Mouse (Mus musculus): Measurements from ENCODE around the gene Gprc5d. TPM values are rescaled to one million over a fixed set of nuclear protein-coding genes. Genes with fewer than 3 reads are reported as not detected.

Gene Gprc5d
- not detected in 2 replicates for polyA plus RNA-seq (2016; fragmentation: Nextera tagmentation; extraction: Ambion mirVana)

GRCm38 (mm10) chr6:135118183-135118582 lies at the start of gene Gprc5d:
Gene Gprc5d, minus strand, starts transcription at chr6:135118283.
- peaks cover 28% of the 10 kb centered on the region for H3K27me3 ChIP-seq (ENCODE audit: insufficient read depth, poor library complexity, severe bottlenecking)
- no peaks in the 10 kb centered on the region for H3K36me3 ChIP-seq
- H3K4me1 ChIP-seq (replicated peaks) = peaks cover 3% of the 10 kb centered on the region
- no peaks in the 10 kb centered on the region for H3K9me3 ChIP-seq
- 90% methylated on average over 5 of the region's 5 CpGs for WGBS
- H3K27ac ChIP-seq = no peak within 1 kb of the TSS
- DNase-seq (ENCODE audit: low spot score) = no peak
- H3K4me3 ChIP-seq = no peak within 1 kb of the TSS

- H3K4me3 ChIP-seq = peak overlapping the region; percentile 68; the same call in 1 of the 2 replicates
Observed at GRCm38 (mm10) chr6:135166712-135167111, 48.6 kb upstream of the Gprc5d start.

GRCm38 (mm10) chr6:135166262-135166661 lies 48.2 kb upstream of the Gprc5d start:
- peaks cover 20% of the 10 kb centered on the region for H3K4me1 ChIP-seq (replicated peaks)
- 90% methylated on average over 3 of the region's 3 CpGs for WGBS
- H3K27me3 ChIP-seq (ENCODE audit: insufficient read depth, poor library complexity, severe bottlenecking) = peaks cover 12% of the 10 kb centered on the region
- DNase-seq (ENCODE audit: low spot score) = no peak
- no peak overlapping the region for H3K27ac ChIP-seq
- H3K36me3 ChIP-seq = no peaks in the 10 kb centered on the region
- no peaks in the 10 kb centered on the region for H3K9me3 ChIP-seq
- H3K4me3 ChIP-seq = no peak overlapping the region

More at GRCm38 (mm10) chr6:135166712-135167111, 48.6 kb upstream of the Gprc5d start:
- no peak for DNase-seq (ENCODE audit: low spot score)
- H3K27ac ChIP-seq = no peak overlapping the region
- WGBS = 61% methylated on average over 5 of the region's 5 CpGs
- peaks cover 20% of the 10 kb centered on the region for H3K4me1 ChIP-seq (replicated peaks)
- no peaks in the 10 kb centered on the region for H3K36me3 ChIP-seq
- H3K9me3 ChIP-seq = no peaks in the 10 kb centered on the region
- peaks cover 12% of the 10 kb centered on the region for H3K27me3 ChIP-seq (ENCODE audit: insufficient read depth, poor library complexity, severe bottlenecking)

- no peak overlapping the region for H3K27ac ChIP-seq
- H3K4me3 ChIP-seq = no peak overlapping the region
- peaks cover 12% of the 10 kb centered on the region for H3K27me3 ChIP-seq (ENCODE audit: insufficient read depth, poor library complexity, severe bottlenecking)
- H3K4me1 ChIP-seq (replicated peaks) = peaks cover 20% of the 10 kb centered on the region
- H3K9me3 ChIP-seq = no peaks in the 10 kb centered on the region
- DNase-seq (ENCODE audit: low spot score) = no peak
- H3K36me3 ChIP-seq = no peaks in the 10 kb centered on the region
- WGBS = 77% methylated on average over 2 of the region's 2 CpGs
Observed at GRCm38 (mm10) chr6:135165706-135166105, 47.6 kb upstream of the Gprc5d start.

GRCm38 (mm10) chr6:135165191-135165590 lies 47.1 kb upstream of the Gprc5d start:
- peaks cover 12% of the 10 kb centered on the region for H3K27me3 ChIP-seq (ENCODE audit: insufficient read depth, poor library complexity, severe bottlenecking)
- peaks cover 20% of the 10 kb centered on the region for H3K4me1 ChIP-seq (replicated peaks)
- WGBS = 80% methylated on average over 3 of the region's 3 CpGs
- H3K9me3 ChIP-seq = no peaks in the 10 kb centered on the region
- DNase-seq (ENCODE audit: low spot score) = no peak
- H3K36me3 ChIP-seq = no peaks in the 10 kb centered on the region
- no peak overlapping the region for H3K27ac ChIP-seq
- H3K4me3 ChIP-seq = no peak overlapping the region

- 87% methylated on average over 4 of the region's 4 CpGs for WGBS
- no peak for DNase-seq (ENCODE audit: low spot score)
Observed at GRCm38 (mm10) chr6:135162861-135163260, 44.8 kb upstream of the Gprc5d start.

GRCm38 (mm10) chr6:135162311-135162710 lies 44.2 kb upstream of the Gprc5d start:
- DNase-seq (ENCODE audit: low spot score) = no peak
- no peaks in the 10 kb centered on the region for H3K9me3 ChIP-seq
- peaks cover 12% of the 10 kb centered on the region for H3K27me3 ChIP-seq (ENCODE audit: insufficient read depth, poor library complexity, severe bottlenecking)
- no peak overlapping the region for H3K4me3 ChIP-seq
- 90% methylated on average over 3 of the region's 3 CpGs for WGBS
- H3K27ac ChIP-seq = no peak overlapping the region
- peaks cover 10% of the 10 kb centered on the region for H3K4me1 ChIP-seq (replicated peaks)
- no peaks in the 10 kb centered on the region for H3K36me3 ChIP-seq

More at GRCm38 (mm10) chr6:135162861-135163260, 44.8 kb upstream of the Gprc5d start:
- H3K4me3 ChIP-seq = no peak overlapping the region
- no peaks in the 10 kb centered on the region for H3K9me3 ChIP-seq
- H3K27ac ChIP-seq = 0 out of 2 replicates have a peak overlapping the region, but pooled peaks have one; percentile 16
- peaks cover 16% of the 10 kb centered on the region for H3K4me1 ChIP-seq (replicated peaks)
- H3K36me3 ChIP-seq = no peaks in the 10 kb centered on the region
- peaks cover 12% of the 10 kb centered on the region for H3K27me3 ChIP-seq (ENCODE audit: insufficient read depth, poor library complexity, severe bottlenecking)

GRCm38 (mm10) chr6:135161356-135161755 lies 43.3 kb upstream of the Gprc5d start:
- WGBS = 81% methylated on average over 4 of the region's 4 CpGs
- H3K36me3 ChIP-seq = no peaks in the 10 kb centered on the region
- no peaks in the 10 kb centered on the region for H3K9me3 ChIP-seq
- no peak overlapping the region for H3K27ac ChIP-seq
- H3K4me1 ChIP-seq (replicated peaks) = peaks cover 9% of the 10 kb centered on the region; the same call in 1 of the 2 replicates
- no peak for DNase-seq (ENCODE audit: low spot score)
- peaks cover 6% of the 10 kb centered on the region for H3K27me3 ChIP-seq (ENCODE audit: insufficient read depth, poor library complexity, severe bottlenecking)
- no peak overlapping the region for H3K4me3 ChIP-seq

GRCm38 (mm10) chr6:135158509-135158908 lies 40.4 kb upstream of the Gprc5d start:
- 47% methylated on average over 4 of the region's 4 CpGs for WGBS
- DNase-seq (ENCODE audit: low spot score) = no peak
- no peak overlapping the region for H3K27ac ChIP-seq
- H3K4me3 ChIP-seq = no peak overlapping the region
- H3K36me3 ChIP-seq = no peaks in the 10 kb centered on the region
- 0 out of 2 replicates have a peak, but pooled peaks cover 2% of the 10 kb centered on the region for H3K27me3 ChIP-seq (ENCODE audit: insufficient read depth, poor library complexity, severe bottlenecking)
- H3K4me1 ChIP-seq (replicated peaks) = peaks cover 9% of the 10 kb centered on the region; the same call in 1 of the 2 replicates
- H3K9me3 ChIP-seq = no peaks in the 10 kb centered on the region

GRCm38 (mm10) chr6:135157496-135157895 lies 39.4 kb upstream of the Gprc5d start:
- no peaks in the 10 kb centered on the region for H3K9me3 ChIP-seq
- no peaks in the 10 kb centered on the region for H3K36me3 ChIP-seq
- H3K4me1 ChIP-seq (replicated peaks) = 0 out of 2 replicates have a peak, but pooled peaks cover 3% of the 10 kb centered on the region
- no peak for DNase-seq (ENCODE audit: low spot score)
- H3K27ac ChIP-seq = no peak overlapping the region
- 70% methylated on average over 4 of the region's 4 CpGs for WGBS
- H3K4me3 ChIP-seq = no peak overlapping the region
- H3K27me3 ChIP-seq (ENCODE audit: insufficient read depth, poor library complexity, severe bottlenecking) = 0 out of 2 replicates have a peak, but pooled peaks cover 2% of the 10 kb centered on the region

- no peaks in the 10 kb centered on the region for H3K36me3 ChIP-seq
- WGBS = 82% methylated on average over 8 of the region's 8 CpGs
- no peaks in the 10 kb centered on the region for H3K9me3 ChIP-seq
- H3K4me1 ChIP-seq (replicated peaks) = 0 out of 2 replicates have a peak, but pooled peaks cover 3% of the 10 kb centered on the region
- no peak for DNase-seq (ENCODE audit: low spot score)
- 0 out of 2 replicates have a peak, but pooled peaks cover 2% of the 10 kb centered on the region for H3K27me3 ChIP-seq (ENCODE audit: insufficient read depth, poor library complexity, severe bottlenecking)
- H3K4me3 ChIP-seq = no peak overlapping the region
- H3K27ac ChIP-seq = no peak overlapping the region
Observed at GRCm38 (mm10) chr6:135156597-135156996, 38.5 kb upstream of the Gprc5d start.

- Histone ChIP-seq H3K4me3 (no peak overlapping the region), H3K4me1 (replicated peaks) (0 out of 2 replicates have a peak, but pooled peaks cover 3% of the 10 kb centered on the region), H3K36me3 (no peaks in the 10 kb centered on the region), H3K27ac (no peak overlapping the region), H3K9me3 (no peaks in the 10 kb centered on the region), H3K27me3 (ENCODE audit: insufficient read depth, poor library complexity, severe bottlenecking) (0 out of 2 replicates have a peak, but pooled peaks cover 2% of the 10 kb centered on the region)
- WGBS = 90% methylated on average over 5 of the region's 5 CpGs
- DNase-seq (ENCODE audit: low spot score) = no peak
Observed at GRCm38 (mm10) chr6:135153719-135154118, 35.6 kb upstream of the Gprc5d start.

- H3K27me3 ChIP-seq (ENCODE audit: insufficient read depth, poor library complexity, severe bottlenecking) = 0 out of 2 replicates have a peak, but pooled peaks cover 2% of the 10 kb centered on the region
- DNase-seq (ENCODE audit: low spot score) = peak; percentile 53
- no peak overlapping the region for H3K4me3 ChIP-seq
- H3K27ac ChIP-seq = no peak overlapping the region
- no peaks in the 10 kb centered on the region for H3K36me3 ChIP-seq
- WGBS = 44% methylated on average over 5 of the region's 5 CpGs
- no peaks in the 10 kb centered on the region for H3K4me1 ChIP-seq (replicated peaks)
- H3K9me3 ChIP-seq = no peaks in the 10 kb centered on the region
Observed at GRCm38 (mm10) chr6:135150311-135150710, 32.2 kb upstream of the Gprc5d start.

Measured in hindbrain, embryonic 10.5 days (tissue).